Mouse (Mus musculus) fat pad, adult 2 months (tissue): Measurements from ENCODE around the gene Psmb6.

Experiments used
- DNase-seq: peaks from one replicate; pipeline ENCODE4 v3.0.0-alpha.2; 2011; ENCODE audit warnings: low read depth, low spot score; ENCODE audit errors: extremely low read depth

The Psmb6 gene

DNA sequence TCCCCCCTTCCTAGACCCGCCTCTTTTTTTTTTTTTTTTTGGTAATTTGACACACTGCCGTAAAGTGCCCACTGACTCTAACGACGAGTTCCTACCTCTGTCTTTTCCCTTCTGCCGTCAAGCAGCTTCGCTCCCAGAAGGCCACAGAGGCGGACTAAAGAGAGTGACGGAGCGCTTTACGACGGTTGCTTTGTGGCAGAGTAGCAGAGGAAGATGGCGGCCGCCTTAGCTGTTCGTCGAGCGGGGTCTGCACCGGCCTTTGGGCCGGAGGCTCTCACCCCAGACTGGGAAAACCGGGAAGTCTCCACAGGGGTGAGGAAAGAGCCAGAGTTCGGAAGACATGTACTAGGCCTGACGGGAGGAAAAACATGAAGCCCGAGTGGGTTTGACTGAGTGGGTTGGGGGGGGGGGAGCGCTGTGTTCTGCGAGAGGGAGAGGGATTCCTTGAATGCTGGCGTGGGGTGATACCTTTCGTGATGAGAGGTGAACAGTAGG, at the start of gene Psmb6:
Psmb6 (plus strand) TSS at position 184 of the 495 bp plus-strand sequence.
- DNase-seq: peak; percentile 93

DNA sequence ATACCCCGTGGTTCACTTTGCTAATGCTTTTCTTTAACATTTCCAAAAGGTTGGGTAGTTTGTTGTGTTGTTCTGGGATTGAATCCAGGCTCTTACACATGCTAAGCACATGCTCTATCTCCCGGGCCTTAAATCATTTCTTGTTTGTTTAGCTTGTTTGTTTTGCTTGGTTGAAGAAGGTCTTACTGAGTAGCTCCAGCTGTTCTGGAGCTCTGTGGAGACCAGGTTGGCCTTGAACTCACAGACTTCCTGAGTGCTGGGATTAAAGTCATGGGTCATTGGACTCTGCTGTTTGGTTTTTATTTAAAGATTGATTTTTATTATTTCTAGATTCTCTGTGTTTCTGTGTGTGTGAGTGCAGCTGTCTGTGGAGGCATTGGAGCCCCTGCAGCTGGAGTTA, 39.7 kb upstream of the Psmb6 start:
- DNase-seq: no peak

DNA sequence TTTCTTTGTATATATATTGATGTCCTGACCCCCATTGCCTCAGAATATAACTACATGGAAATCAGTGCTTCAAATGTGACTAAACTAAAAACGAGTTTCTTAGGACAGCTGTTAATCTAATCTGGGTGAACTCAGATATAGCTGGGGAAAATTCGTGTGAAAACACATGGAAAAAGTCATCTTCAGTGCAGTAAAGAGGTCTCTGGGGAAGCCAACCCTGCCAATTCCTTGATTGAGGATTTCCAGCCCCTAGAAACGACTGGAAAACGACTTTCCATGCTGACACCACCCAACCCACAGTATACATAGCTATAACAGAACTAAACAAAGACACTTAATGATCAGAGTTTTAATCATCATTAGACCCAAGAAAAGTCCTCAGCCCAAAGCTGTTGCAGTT, 37.4 kb upstream of the Psmb6 start:
- no peak for DNase-seq

DNA sequence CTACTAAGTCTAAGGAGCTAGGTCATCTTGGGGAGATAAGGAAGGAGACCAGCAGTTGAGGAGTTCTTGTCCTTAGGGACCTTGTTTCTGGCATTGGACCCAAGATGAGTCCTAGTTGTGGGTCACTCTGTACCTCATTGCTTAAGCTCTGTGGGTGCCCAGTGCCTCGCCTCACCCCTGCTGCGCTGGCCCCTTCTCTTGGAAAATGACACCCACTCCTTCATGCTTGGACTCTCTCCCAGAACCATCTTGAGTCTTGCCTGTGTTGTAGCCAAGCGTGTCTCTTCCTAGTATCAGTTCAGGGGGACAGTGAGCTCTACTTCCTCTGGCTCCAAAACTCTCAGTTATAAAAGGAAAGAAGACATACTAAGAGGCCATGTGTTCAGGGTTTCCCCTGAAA, 36.0 kb upstream of the Psmb6 start:
- no peak for DNase-seq

DNA sequence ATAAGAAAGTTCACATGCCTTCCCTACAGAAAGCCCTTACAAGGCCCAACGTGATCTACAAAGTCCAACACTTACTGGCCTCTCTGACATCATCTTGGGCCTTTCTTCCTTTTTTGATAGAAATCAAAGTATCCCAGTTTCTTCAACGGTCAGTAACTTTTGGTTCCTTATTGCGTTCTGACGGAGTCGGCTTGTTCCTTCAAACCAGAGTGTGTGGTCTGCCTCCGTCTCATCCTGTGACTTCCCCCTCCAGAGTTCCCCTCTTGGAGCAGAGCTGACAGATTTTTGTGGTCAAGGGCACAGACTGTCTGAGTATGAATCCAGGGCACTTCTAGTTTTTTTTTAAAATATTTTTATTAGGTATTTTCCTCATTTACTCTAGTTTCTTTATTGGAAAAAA, 35.5 kb upstream of the Psmb6 start:
- no peak for DNase-seq

DNA sequence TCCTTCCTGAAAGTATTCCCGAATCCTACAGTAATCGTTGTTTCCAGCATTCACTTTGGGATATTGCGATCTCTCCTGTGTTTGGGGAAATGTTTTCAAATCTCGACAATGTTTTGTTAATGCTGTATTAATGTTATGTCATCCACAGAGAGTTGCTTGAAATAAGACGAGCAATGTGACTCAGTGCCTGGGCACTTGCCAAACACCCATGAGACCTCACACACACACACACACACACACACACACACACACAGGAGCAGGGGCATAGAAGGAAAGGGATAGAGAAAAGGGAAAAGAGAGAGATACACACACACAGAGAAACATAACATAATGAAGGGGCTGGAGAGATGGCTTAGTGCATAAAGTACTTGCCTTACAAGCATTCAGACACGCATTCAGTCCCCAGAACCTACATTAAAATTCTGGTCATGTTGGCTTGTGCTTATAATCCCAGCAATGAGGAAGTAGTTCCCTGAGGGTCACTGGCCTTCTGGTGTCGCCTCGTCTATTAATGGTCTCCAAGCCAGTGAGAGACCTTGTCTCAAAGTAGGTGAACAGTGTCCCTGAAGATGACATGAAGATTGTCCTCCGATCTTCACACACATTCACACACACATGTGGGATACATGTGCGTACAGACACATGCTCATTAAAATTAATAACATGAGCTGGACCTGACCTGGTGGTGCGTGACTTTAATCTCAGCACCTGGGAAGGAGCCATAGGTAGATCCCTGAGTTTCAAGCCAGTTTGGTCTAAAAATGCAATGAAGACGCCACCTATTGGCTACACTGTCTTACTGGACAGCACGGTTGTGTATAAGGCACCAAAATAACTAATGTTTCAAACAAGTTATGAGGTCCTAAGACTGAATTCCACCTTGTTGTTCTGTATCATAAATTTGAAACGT, 25.3 kb upstream of the Psmb6 start:
- DNase-seq: no peak

DNA sequence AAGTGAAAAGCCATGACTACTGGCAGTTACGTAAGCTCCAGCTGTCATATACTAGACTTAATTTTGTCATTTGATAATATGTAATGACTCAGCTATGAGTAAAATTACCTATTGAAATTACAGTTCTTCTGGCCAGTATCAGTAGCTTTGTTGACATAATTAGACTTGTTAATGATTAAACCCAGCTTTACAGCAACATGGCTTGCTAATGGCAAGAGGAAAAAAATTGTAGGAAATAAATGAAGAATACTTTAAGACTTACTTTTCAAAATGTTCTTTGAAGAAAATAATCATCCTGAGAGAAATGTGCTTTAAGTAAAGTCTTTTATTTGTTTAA, 24.7 kb upstream of the Psmb6 start:
- no peak for DNase-seq

DNA sequence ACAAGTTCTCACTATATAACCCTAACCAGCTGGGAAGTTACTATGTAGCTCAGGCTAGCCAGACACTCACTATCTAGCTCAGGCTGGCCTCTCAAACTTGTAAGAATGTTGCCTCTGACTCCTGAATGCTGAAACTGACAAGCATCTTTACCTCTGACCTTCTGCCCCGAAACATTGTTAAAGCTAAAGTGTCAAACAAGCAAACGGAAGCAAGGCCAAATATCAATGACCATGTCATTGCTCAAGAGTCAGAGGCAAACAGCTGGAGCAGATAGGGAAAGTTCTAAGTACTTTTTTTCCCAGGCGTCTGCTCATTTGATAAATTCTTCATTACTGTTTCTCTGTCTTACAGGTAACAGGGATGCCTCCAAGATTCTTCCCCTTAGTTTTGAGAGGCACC, 23.1 kb upstream of the Psmb6 start:
- DNase-seq: no peak

DNA sequence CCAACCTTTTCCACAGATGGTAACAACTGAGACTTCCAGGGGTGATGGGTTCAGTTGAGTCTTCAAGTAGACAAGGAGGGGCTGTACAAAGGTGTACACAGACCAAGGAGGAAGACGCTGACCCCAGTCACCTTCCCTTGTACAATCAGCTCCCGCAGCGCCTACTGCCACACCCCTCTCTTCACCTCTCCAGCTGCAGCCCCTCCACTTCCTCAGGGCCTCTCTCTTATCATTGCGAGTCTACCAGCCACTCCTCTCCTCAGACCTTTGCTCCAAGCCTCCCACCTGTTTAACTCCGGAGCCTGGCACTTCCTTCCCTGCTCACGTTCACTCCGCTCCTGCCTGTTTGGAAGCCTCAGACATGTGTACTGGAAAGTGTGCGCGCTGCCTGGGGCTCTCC, 20.2 kb upstream of the Psmb6 start, which contains the start of gene Tm4sf5:
Tm4sf5 (plus strand) TSS at position 275 of the 400 bp plus-strand sequence.
- DNase-seq: no peak

DNA sequence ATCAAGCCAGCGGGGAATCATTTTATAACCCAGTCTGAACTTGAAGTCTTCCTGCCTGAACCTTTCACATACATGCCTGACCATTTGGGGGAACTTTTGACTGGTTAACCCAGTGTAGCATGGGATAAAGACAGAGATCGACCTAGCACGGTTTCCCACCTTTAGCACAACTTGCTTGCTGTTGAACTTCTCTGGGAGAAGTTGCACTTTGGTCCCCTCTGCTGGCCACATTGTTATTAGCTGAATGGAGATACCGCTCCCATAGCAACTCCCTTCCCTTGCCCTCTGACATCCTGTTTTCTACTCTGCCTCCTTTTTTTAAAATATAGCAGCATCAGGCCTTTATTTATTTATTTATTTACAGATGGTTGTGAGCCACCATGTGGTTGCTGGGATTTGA, 18.8 kb upstream of the Psmb6 start:
- DNase-seq: no peak

DNA sequence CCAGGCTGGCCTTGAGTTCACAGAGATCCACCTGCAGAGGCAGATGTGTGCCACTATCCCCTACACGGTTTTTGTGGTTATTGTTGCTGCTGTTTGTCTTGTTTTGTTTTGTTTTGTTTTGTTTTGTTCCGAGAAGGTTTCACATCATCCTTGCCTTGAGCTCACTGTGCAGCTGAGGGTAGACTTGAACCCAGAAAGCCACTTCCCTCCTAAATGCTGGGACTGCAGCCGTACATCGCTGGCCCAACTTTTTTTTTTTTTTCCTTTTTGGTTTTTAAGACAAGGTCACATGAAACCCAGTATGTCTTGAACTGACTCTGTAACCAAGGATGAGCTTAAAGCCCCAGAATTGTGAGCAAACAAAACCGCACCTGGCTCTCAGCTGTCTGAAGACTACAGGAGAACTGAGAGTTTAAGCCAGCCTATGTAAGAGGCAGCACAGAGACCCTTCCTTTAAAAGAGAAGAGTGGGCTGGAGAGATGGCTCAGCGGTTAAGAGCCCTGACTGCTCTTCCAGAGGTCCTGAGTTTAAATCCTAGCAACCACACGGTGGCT, 18.1 kb upstream of the Psmb6 start:
- no peak for DNase-seq

DNA sequence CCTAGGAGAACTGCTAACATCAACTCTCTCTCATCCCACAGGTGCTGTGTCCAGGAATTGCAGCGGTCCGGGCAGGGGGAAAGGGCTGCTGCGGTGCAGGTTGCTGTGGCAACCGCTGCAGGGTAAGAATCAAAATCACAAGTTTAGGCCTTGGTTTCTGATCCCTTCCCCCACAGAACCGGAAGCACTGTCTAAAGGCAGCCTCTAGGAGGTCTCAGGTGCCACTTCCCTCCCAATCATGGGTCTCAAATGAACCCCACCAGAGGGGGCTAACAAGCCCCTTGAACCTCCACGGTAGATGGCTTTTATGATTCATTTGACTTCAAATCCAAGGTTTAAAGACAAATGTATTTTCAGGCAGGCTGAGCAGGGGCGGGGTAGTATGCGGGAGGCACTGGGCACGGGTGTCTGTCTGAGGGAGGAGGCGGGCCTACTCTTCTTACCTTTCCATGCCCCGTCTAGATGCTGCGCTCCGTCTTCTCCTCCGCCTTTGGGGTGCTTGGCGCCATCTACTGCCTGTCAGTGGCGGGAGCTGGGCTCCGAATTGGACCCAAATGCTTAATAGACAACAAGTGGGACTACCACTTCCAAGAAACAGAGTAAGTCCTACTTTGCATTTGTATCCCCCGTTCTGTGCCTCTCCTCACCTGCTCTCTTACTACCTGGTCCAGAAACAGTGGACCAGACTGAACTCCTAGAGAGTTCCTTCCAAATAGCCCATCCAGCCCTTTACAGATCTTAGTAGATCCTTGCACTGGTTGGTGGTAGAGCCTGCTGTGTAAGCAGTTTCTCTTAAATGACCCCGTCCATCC, 15.2 kb upstream of the Psmb6 start:
- no peak for DNase-seq

DNA sequence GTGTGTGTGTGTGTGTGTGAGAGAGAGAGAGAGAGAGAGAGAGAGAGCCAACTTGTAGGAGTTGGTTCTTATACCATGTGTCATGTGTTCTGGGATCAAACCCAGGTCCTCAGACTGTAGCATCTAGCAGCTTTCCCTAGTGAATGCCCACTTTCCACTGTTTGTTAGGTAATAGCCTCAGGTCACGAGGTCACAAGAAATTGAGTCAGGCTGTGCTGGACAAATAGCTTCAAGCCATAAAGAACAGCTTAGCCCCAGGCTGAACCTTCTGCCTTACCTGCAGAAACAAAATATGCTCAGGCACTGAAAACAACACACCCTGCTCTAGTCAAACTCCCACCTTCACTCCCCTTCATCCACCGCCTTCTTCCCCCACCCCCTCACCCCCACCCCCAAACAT, 13.9 kb upstream of the Psmb6 start:
- no peak for DNase-seq

DNA sequence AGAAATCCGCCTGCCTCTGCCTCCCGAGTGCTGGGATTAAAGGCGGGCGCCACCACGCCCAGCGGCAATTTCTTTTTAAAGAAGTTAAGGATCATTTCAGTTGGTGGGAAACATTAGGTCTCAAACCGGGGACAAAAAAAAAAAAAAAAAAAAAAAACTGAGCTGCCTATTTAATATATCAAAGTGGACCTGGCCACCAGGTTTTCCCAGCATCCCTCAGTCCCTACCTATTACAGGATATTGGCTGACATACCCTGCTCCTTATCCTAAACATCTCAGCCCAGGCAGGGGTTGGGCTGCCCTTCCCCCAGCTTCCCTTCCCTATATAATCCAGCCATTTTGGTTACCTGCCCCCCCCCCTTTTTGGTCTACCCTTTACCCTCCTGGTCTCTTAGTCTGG, 13.3 kb upstream of the Psmb6 start:
- no peak for DNase-seq

DNA sequence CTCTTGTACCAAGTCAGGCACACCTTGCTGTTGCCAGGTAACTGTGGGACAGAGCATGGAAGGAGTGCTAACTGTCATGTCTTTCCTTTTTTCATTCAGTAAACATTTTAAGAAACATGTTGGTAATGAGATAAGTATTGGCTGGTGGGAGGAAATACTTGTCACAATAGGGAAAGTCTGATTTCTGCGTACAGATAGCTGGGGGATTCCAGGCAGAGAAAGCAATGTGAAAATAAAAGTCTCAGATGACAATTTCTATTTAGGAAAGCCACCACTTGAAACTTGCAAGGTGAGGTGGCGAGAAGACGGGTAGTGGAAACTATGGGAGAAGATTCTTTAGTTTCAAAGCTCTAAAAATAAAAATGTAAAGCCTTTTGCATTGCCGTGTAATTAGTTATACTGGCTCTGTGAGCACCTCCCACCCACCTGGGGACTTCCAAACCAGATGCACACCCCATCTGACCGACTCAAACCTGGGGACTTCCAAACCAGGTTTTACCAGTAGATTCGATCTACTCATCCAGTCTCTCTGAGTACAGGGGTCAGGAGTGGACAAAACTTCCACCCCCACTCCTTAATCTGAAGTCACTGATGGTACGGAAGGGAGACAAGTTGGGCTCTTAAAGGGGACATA, 12.3 kb upstream of the Psmb6 start:
- no peak for DNase-seq

DNA sequence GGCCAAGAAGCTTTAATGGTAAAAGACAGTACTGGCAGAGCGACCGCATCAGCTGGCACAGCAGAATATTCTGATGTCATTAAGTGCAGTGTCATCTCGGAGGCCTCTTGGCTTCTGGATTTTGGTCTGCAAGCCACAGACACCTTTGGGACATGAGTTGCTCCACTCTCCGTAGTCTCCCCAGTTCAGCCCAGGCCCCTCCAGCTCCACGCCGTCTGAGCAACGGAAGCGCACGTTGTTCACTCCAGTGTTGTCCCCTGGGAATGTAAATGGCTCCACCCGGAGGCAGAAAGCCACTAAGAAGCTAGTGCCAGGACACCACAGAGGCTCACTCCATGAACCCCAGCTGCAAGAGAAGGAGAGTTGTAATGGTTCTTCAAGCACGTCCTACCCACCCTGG, 11.6 kb upstream of the Psmb6 start:
- no peak for DNase-seq

DNA sequence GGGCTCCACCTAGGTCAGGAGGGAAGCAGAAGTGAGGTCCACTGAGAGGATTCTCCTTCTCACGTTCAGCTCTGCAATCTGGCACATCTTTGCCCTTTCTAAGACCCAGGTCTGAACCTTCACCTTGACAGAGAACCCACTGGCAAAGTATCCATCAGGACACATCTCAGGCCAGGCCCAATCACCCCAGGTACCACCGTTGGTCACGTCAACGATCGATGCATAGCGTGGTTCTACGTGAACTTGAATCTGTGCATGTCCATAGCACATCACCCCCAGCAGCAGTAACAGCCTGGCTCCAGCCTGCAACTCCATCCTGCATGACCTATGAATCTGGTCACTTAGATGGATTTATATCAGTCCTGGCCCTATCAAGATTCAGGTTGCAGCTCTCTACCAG, 10.9 kb upstream of the Psmb6 start, which contains the start of gene Vmo1:
Vmo1 (minus strand) TSS at position 329 of the 400 bp plus-strand sequence.
- DNase-seq: no peak

DNA sequence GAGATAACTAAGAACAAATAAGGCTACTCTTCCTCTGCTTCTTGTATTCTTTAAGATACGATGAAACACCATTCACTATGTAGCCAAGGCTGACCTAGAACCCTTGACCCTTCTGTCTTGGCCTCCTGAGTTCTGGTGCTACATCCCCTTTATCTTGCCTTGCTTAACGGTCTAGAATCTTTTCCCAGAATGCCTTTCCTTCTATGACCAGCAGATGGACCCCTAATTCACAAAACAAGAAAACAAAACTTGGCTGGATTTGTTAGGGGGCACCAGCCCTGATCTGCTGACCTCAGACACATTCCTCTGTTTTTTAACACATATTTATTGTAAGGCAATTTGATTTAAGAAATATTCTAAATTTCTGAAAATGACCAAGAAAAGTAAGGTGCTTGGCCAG, 8.8 kb upstream of the Psmb6 start:
- DNase-seq: no peak

DNA sequence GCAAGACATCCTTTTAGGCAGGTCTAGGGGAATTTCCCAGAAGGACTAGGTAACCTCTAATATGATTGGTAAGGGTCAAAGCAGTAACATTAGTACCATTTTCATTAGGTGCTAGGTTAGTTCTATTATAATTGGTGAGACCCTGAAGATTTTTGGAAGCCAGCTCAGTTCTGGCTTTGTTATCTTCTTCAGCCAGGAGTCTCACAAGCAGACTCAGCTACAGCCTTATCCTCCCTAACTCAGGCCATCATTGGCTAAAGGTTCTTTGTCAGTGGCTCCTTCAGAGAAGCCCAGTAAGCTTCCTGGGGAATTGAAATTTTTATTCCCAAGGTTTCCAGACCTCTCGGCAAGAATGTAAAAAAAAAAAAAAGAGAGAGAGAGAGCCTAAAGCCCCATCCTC, 6.7 kb upstream of the Psmb6 start:
- no peak for DNase-seq

DNA sequence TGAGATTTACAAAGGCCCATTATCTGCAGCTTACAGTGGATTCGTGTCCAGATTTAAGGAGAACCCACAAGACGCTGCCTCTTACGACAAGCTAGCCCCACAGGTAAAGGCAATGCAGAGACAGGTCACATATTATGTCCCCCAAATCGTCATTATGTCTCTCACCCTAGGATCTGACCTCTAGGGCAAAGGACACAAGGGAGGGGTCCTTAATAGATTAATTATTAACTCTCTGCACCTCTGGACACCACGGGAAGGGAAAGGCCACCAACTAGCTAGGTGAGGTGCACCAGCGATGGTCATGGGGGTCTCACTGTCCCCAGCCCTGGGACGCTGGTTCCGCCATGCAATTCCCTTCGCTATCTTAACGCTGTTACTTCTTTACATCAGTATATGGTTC, 6.2 kb upstream of the Psmb6 start, which contains the start of gene Gltpd2:
Gltpd2 (plus strand) TSS at position 274 of the 400 bp plus-strand sequence.
- DNase-seq: no peak

DNA sequence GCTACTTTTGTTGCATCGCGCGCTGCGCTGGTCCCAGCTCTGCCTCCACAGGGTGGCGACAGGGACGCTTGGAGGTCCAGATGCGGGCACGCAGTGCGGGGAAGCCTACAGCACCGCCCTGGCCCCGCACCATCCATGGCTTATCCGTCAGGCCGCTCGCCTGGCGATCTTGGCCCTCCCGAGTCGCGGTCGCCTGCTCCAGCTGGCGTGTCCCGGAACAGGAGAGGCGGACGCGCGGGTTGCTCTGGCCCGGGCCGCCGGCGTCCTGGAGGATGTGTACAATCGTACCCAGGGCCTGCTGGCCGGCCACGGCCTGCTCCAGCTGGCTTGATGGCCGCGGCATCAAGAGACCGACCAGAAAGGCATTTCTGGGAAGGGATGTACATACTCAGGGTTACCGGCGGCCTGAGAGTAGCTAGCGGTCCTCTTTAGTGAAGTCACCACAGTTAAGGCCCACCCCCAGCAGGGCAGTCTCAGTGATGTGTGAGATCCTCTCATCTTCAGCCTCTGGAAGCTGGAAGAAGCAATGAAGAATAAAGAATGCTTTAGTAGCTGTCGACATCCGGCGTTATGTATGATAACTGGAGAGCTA, 4.9 kb upstream of the Psmb6 start:
- no peak for DNase-seq
